Mouse (Mus musculus): ENCODE measurements around the gene Padi1. TPM values are rescaled to one million over a fixed set of nuclear protein-coding genes. Genes with fewer than 3 reads are reported as not detected.

Padi1 gene
- total RNA-seq (2021): not detected
- long read RNA-seq, experiment 1, partial matches to known transcripts: 0 of 2 reads
- long read RNA-seq, experiment 1, other reads (novel, unspliced or antisense): 2 of 2 reads
- long read RNA-seq, experiment 2: 0 reads

GRCm38 (mm10) chr4:140845666-140846065, at the start of gene Padi1:
Padi1 (minus strand) TSS chr4:140845778.
- no peak for DNase-seq (ENCODE audit: low spot score in 2 of 2)

GRCm38 (mm10) chr4:140892163-140892530, 46.6 kb upstream of the Padi1 start:
- DNase-seq (ENCODE audit: low spot score in 2 of 2): peak in 1 of 2 experiments; percentile 10

- peak in 1 of 2 experiments; percentile 6 for DNase-seq (ENCODE audit: low spot score in 2 of 2)
Observed at GRCm38 (mm10) chr4:140891525-140892162, 46.1 kb upstream of the Padi1 start.

GRCm38 (mm10) chr4:140883852-140884251, 38.3 kb upstream of the Padi1 start:
- DNase-seq (ENCODE audit: low spot score in 2 of 2): peak; percentile 21 to 56

- no peak for DNase-seq (ENCODE audit: low spot score in 2 of 2)
Observed at GRCm38 (mm10) chr4:140882981-140883380, 37.4 kb upstream of the Padi1 start.

- peak in 1 of 2 experiments; percentile 12 for DNase-seq (ENCODE audit: low spot score in 2 of 2)
Observed at GRCm38 (mm10) chr4:140882365-140882764, 36.8 kb upstream of the Padi1 start.

- no peak for DNase-seq (ENCODE audit: low spot score in 2 of 2)
Observed at GRCm38 (mm10) chr4:140881771-140882170, 36.2 kb upstream of the Padi1 start.

- DNase-seq (ENCODE audit: low spot score in 2 of 2): no peak
Observed at GRCm38 (mm10) chr4:140881026-140881670, 35.6 kb upstream of the Padi1 start.

- no peak for DNase-seq (ENCODE audit: low spot score in 2 of 2)
Observed at GRCm38 (mm10) chr4:140880207-140880606, 34.6 kb upstream of the Padi1 start.

GRCm38 (mm10) chr4:140879739-140880138, 34.2 kb upstream of the Padi1 start:
- peak in 1 of 2 experiments; percentile 61 for DNase-seq (ENCODE audit: low spot score in 2 of 2)

GRCm38 (mm10) chr4:140879116-140879515, 33.5 kb upstream of the Padi1 start:
- DNase-seq (ENCODE audit: low spot score in 2 of 2): no peak

- DNase-seq (ENCODE audit: low spot score in 2 of 2): no peak
Observed at GRCm38 (mm10) chr4:140878655-140879054, 33.1 kb upstream of the Padi1 start.

- no peak for DNase-seq (ENCODE audit: low spot score in 2 of 2)
Observed at GRCm38 (mm10) chr4:140877441-140877840, 31.9 kb upstream of the Padi1 start.

GRCm38 (mm10) chr4:140876681-140877080, 31.1 kb upstream of the Padi1 start:
- DNase-seq (ENCODE audit: low spot score in 2 of 2): no peak

- DNase-seq (ENCODE audit: low spot score in 2 of 2): no peak
Observed at GRCm38 (mm10) chr4:140876161-140876560, 30.6 kb upstream of the Padi1 start.

- DNase-seq (ENCODE audit: low spot score in 2 of 2): peak in 1 of 2 experiments; percentile 12
Observed at GRCm38 (mm10) chr4:140873011-140873410, 27.4 kb upstream of the Padi1 start.

- no peak for DNase-seq (ENCODE audit: low spot score in 2 of 2)
Observed at GRCm38 (mm10) chr4:140872686-140872992, 27.1 kb upstream of the Padi1 start.

- DNase-seq (ENCODE audit: low spot score in 2 of 2): no peak
Observed at GRCm38 (mm10) chr4:140871851-140872685, 26.5 kb upstream of the Padi1 start.

- no peak for DNase-seq (ENCODE audit: low spot score in 2 of 2)
Observed at GRCm38 (mm10) chr4:140871376-140871775, 25.8 kb upstream of the Padi1 start.

GRCm38 (mm10) chr4:140870876-140871275, 25.3 kb upstream of the Padi1 start:
- DNase-seq (ENCODE audit: low spot score in 2 of 2): no peak

GRCm38 (mm10) chr4:140869945-140870344, 24.4 kb upstream of the Padi1 start:
- DNase-seq (ENCODE audit: low spot score in 2 of 2): no peak
